Mouse (Mus musculus): ENCODE measurements around the gene Dera. TPM values are rescaled to one million over a fixed set of nuclear protein-coding genes. Genes with fewer than 3 reads are reported as not detected.

Gene Dera
- polyA plus RNA-seq, 1 experiment from 2014 or later: 10.6 TPM

DNA sequence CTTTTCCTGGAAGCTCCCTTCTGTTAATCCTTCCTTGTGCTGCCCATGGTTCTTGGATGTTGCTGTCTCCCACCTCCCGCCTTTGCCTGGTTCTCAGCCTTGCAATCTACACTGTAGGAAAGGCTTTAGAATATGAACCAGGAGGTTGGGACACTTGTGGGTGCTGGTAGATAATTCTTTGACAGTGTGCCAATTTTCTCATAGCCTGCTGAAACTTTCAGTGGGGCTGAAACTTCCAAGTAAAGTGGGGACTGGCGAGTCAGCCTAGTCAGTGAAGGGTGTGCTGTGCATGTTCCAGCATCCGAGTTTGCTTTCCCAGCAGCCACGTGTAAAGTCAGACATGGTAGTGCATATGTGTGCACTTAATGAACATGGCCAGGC is 2.1 kb upstream of the Dera start:
- H3K9ac ChIP-seq (ENCODE audit: low read depth, low read length): no peak overlapping the region
- no peaks in the 10 kb centered on the region for H3K9me3 ChIP-seq (replicated peaks; ENCODE audit: control insufficient read depth, low read length, poor library complexity, severe bottlenecking)
- H3K36me3 ChIP-seq (ENCODE audit: control insufficient read depth, insufficient read depth, low read length): peaks cover 20% of the 10 kb centered on the region
- H3K4me1 ChIP-seq (ENCODE audit: control insufficient read depth, insufficient read depth, low read length): peaks cover 5% of the 10 kb centered on the region
- 92% methylated on average over 4 of the region's 4 CpGs for WGBS
- H3K4me2 ChIP-seq (ENCODE audit: low read length): no peak overlapping the region
- no peak overlapping the region for H3K4me3 ChIP-seq (ENCODE audit: low read depth, low read length)
- H3K27ac ChIP-seq (ENCODE audit: low read length): no peak overlapping the region
- H3K27me3 ChIP-seq (ENCODE audit: control insufficient read depth, insufficient read depth, low read depth, low read length): no peaks in the 10 kb centered on the region
- ATAC-seq: no peak

GRCm38 (mm10) chr6:137754857-137755232 is 499 bp downstream of the Dera start:
- Histone ChIP-seq H3K4me3 (ENCODE audit: low read depth, low read length) (peak overlapping the region; percentile 56), H3K36me3 (ENCODE audit: control insufficient read depth, insufficient read depth, low read length) (peaks cover 14% of the 10 kb centered on the region), H3K4me2 (ENCODE audit: low read length) (peak overlapping the region; percentile 89), H3K27ac (ENCODE audit: low read length) (no peak overlapping the region), H3K9me3 (replicated peaks; ENCODE audit: control insufficient read depth, low read length, poor library complexity, severe bottlenecking) (no peaks in the 10 kb centered on the region), H3K9ac (ENCODE audit: low read depth, low read length) (peak overlapping the region; percentile 69), H3K27me3 (ENCODE audit: control insufficient read depth, insufficient read depth, low read depth, low read length) (no peaks in the 10 kb centered on the region), H3K4me1 (ENCODE audit: control insufficient read depth, insufficient read depth, low read length) (peaks cover 5% of the 10 kb centered on the region)
- no peak for ATAC-seq
- 5% methylated on average over 8 of the region's 8 CpGs for WGBS

- Histone ChIP-seq H3K9ac (ENCODE audit: low read depth, low read length) (no peak overlapping the region), H3K9me3 (replicated peaks; ENCODE audit: control insufficient read depth, low read length, poor library complexity, severe bottlenecking) (no peaks in the 10 kb centered on the region), H3K4me1 (ENCODE audit: control insufficient read depth, insufficient read depth, low read length) (peaks cover 5% of the 10 kb centered on the region), H3K4me3 (ENCODE audit: low read depth, low read length) (no peak overlapping the region), H3K27ac (ENCODE audit: low read length) (no peak overlapping the region), H3K36me3 (ENCODE audit: control insufficient read depth, insufficient read depth, low read length) (peaks cover 6% of the 10 kb centered on the region), H3K27me3 (ENCODE audit: control insufficient read depth, insufficient read depth, low read depth, low read length) (no peaks in the 10 kb centered on the region), H3K4me2 (ENCODE audit: low read length) (no peak overlapping the region)
- 72% methylated on average over 5 of the region's 5 CpGs for WGBS
- no peak for ATAC-seq
These were observed 2.0 kb downstream of the Dera start for GRCm38 (mm10) chr6:137756310-137756709.

DNA sequence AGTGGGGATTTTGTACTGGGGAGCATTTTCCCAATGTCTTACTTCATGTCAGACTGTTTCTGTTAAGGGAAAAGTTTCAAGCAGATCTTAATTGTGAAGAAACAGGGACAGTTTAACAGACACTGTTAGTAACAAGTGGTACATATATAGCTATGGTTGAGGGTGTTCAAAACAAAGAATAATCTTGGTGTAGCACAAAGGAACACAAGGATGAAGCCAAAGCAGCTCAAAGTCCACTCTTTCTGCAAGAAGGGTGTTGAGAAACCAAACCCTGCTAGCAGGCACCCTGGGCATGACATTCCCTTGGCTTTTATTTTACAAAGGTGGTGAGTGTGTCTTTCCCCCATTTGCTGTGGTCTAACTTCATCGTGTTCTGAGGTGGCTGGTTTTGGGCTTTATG is 3.5 kb downstream of the Dera start:
- Histone ChIP-seq H3K4me2 (ENCODE audit: low read length) (no peak overlapping the region), H3K36me3 (ENCODE audit: control insufficient read depth, insufficient read depth, low read length) (no peaks in the 10 kb centered on the region), H3K4me1 (ENCODE audit: control insufficient read depth, insufficient read depth, low read length) (peaks cover 5% of the 10 kb centered on the region), H3K4me3 (ENCODE audit: low read depth, low read length) (no peak overlapping the region), H3K9ac (ENCODE audit: low read depth, low read length) (no peak overlapping the region), H3K27ac (ENCODE audit: low read length) (no peak overlapping the region), H3K9me3 (replicated peaks; ENCODE audit: control insufficient read depth, low read length, poor library complexity, severe bottlenecking) (no peaks in the 10 kb centered on the region), H3K27me3 (ENCODE audit: control insufficient read depth, insufficient read depth, low read depth, low read length) (no peaks in the 10 kb centered on the region)
- no peak for ATAC-seq
- WGBS: 100% methylated on average over 1 of the region's 1 CpGs

DNA sequence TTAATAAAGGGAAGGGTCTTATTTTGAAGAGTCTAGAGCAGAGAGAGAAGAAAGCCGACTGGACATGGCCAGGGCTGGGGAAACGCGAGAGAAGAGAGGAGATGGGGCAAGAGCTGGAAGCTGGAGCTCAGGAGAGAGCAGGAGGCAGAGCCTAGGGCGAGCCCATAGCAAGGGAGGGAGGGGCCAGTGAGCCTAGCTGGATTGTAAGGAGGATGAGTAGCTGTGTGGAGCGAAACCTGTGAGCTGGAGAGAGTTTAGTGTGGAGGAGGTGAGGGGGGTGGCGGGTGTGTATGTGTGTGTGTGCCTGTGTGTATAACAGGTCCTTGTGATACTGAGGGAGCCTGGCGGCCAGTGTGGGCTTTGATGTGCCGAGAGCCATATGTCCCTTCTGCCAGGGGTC is 5.3 kb downstream of the Dera start:
- Histone ChIP-seq H3K4me2 (ENCODE audit: low read length) (no peak overlapping the region), H3K4me1 (ENCODE audit: control insufficient read depth, insufficient read depth, low read length) (no peaks in the 10 kb centered on the region; the same call in none of the 2 replicates), H3K27ac (ENCODE audit: low read length) (no peak overlapping the region), H3K27me3 (ENCODE audit: control insufficient read depth, insufficient read depth, low read depth, low read length) (no peaks in the 10 kb centered on the region), H3K9ac (ENCODE audit: low read depth, low read length) (no peak overlapping the region), H3K9me3 (replicated peaks; ENCODE audit: control insufficient read depth, low read length, poor library complexity, severe bottlenecking) (no peaks in the 10 kb centered on the region), H3K4me3 (ENCODE audit: low read depth, low read length) (no peak overlapping the region), H3K36me3 (ENCODE audit: control insufficient read depth, insufficient read depth, low read length) (no peaks in the 10 kb centered on the region)
- 49% methylated on average over 8 of the region's 8 CpGs for WGBS
- peak; percentile 25; the same call in 1 of the 2 replicates for ATAC-seq

GRCm38 (mm10) chr6:137760966-137761365 is 6.6 kb downstream of the Dera start:
- 0 out of 2 replicates have a peak, but pooled peaks have one; percentile 50 for ATAC-seq

GRCm38 (mm10) chr6:137764572-137765210 is 10.3 kb downstream of the Dera start:
- no peak overlapping the region for H3K9ac ChIP-seq (ENCODE audit: low read depth, low read length)
- no peaks in the 10 kb centered on the region for H3K9me3 ChIP-seq (replicated peaks; ENCODE audit: control insufficient read depth, low read length, poor library complexity, severe bottlenecking)
- H3K4me3 ChIP-seq (ENCODE audit: low read depth, low read length): no peak overlapping the region
- no peak overlapping the region for H3K27ac ChIP-seq (ENCODE audit: low read length)
- no peaks in the 10 kb centered on the region for H3K4me1 ChIP-seq (ENCODE audit: control insufficient read depth, insufficient read depth, low read length)
- 33% methylated on average over 3 of the region's 3 CpGs for WGBS
- no peaks in the 10 kb centered on the region for H3K36me3 ChIP-seq (ENCODE audit: control insufficient read depth, insufficient read depth, low read length)
- H3K4me2 ChIP-seq (ENCODE audit: low read length): no peak overlapping the region
- ATAC-seq: peak; percentile 43; the same call in 1 of the 2 replicates
- H3K27me3 ChIP-seq (ENCODE audit: control insufficient read depth, insufficient read depth, low read depth, low read length): no peaks in the 10 kb centered on the region

More at GRCm38 (mm10) chr6:137760966-137761365, 6.6 kb downstream of the Dera start:
- WGBS: 51% methylated on average over 15 of the region's 15 CpGs
- H3K36me3 ChIP-seq (ENCODE audit: control insufficient read depth, insufficient read depth, low read length): no peaks in the 10 kb centered on the region
- no peak overlapping the region for H3K27ac ChIP-seq (ENCODE audit: low read length)
- H3K9ac ChIP-seq (ENCODE audit: low read depth, low read length): no peak overlapping the region
- H3K9me3 ChIP-seq (replicated peaks; ENCODE audit: control insufficient read depth, low read length, poor library complexity, severe bottlenecking): no peaks in the 10 kb centered on the region
- H3K4me2 ChIP-seq (ENCODE audit: low read length): peak overlapping the region; percentile 42
- H3K27me3 ChIP-seq (ENCODE audit: control insufficient read depth, insufficient read depth, low read depth, low read length): no peaks in the 10 kb centered on the region
- H3K4me3 ChIP-seq (ENCODE audit: low read depth, low read length): no peak overlapping the region
- H3K4me1 ChIP-seq (ENCODE audit: control insufficient read depth, insufficient read depth, low read length): no peaks in the 10 kb centered on the region

- ATAC-seq: no peak
- H3K9me3 ChIP-seq (replicated peaks; ENCODE audit: control insufficient read depth, low read length, poor library complexity, severe bottlenecking): no peaks in the 10 kb centered on the region
- no peaks in the 10 kb centered on the region for H3K27me3 ChIP-seq (ENCODE audit: control insufficient read depth, insufficient read depth, low read depth, low read length)
- no peaks in the 10 kb centered on the region for H3K36me3 ChIP-seq (ENCODE audit: control insufficient read depth, insufficient read depth, low read length)
- no peaks in the 10 kb centered on the region for H3K4me1 ChIP-seq (ENCODE audit: control insufficient read depth, insufficient read depth, low read length)
- H3K9ac ChIP-seq (ENCODE audit: low read depth, low read length): no peak overlapping the region
- H3K4me2 ChIP-seq (ENCODE audit: low read length): no peak overlapping the region
- no peak overlapping the region for H3K27ac ChIP-seq (ENCODE audit: low read length)
- H3K4me3 ChIP-seq (ENCODE audit: low read depth, low read length): no peak overlapping the region
These were observed 11.8 kb downstream of the Dera start for GRCm38 (mm10) chr6:137766177-137766576.

GRCm38 (mm10) chr6:137771621-137772250 is 17.4 kb downstream of the Dera start:
- no peak for ATAC-seq
- no peak overlapping the region for H3K27ac ChIP-seq (ENCODE audit: low read length)
- no peaks in the 10 kb centered on the region for H3K36me3 ChIP-seq (ENCODE audit: control insufficient read depth, insufficient read depth, low read length)
- no peaks in the 10 kb centered on the region for H3K27me3 ChIP-seq (ENCODE audit: control insufficient read depth, insufficient read depth, low read depth, low read length)
- no peak overlapping the region for H3K4me2 ChIP-seq (ENCODE audit: low read length)
- no peak overlapping the region for H3K9ac ChIP-seq (ENCODE audit: low read depth, low read length)
- 73% methylated on average over 3 of the region's 3 CpGs for WGBS
- H3K9me3 ChIP-seq (replicated peaks; ENCODE audit: control insufficient read depth, low read length, poor library complexity, severe bottlenecking): no peaks in the 10 kb centered on the region
- no peaks in the 10 kb centered on the region for H3K4me1 ChIP-seq (ENCODE audit: control insufficient read depth, insufficient read depth, low read length)
- H3K4me3 ChIP-seq (ENCODE audit: low read depth, low read length): no peak overlapping the region
